Mouse (Mus musculus) olfactory bulb, adult 2 months (tissue): ENCODE data around the gene Rnase11. TPM values are rescaled to one million over a fixed set of nuclear protein-coding genes. Genes with fewer than 3 reads are reported as not detected.
A peak's percentile ranks its signal among the peaks of the same experiment; 100 is the strongest.

ENCODE experiments used
- H3K27ac ChIP-seq: fragments of 200-500 bp; 2 replicates; pipeline ENCODE4 v1.5.1; 2012; ENCODE audit warnings: low read depth, low read length; ENCODE audit not compliant: insufficient read depth
- H3K4me1 ChIP-seq: fragments of 200-500 bp; 2 replicates; pipeline ENCODE4 v1.6.1; 2012; ENCODE audit warnings: low read length; ENCODE audit not compliant: control insufficient read depth, insufficient read depth
- H3K4me3 ChIP-seq: fragments of 200-500 bp; 2 replicates; pipeline ENCODE4 v1.5.1; 2012; ENCODE audit warnings: mild to moderate bottlenecking, low read depth, low read length, moderate library complexity; ENCODE audit not compliant: insufficient read depth
- CTCF ChIP-seq: fragments of 200-500 bp; IDR thresholded peaks from 2 replicates; pipeline ENCODE4 v1.5.1; 2012; ENCODE audit warnings: low read depth, mild to moderate bottlenecking, low read length, moderate library complexity; ENCODE audit not compliant: insufficient read depth
- POLR2A ChIP-seq: fragments of 200-500 bp; IDR thresholded peaks from 2 replicates; pipeline ENCODE4 v1.6.1; 2012; ENCODE audit warnings: mild to moderate bottlenecking, low read depth, low read length, moderate library complexity; ENCODE audit not compliant: insufficient read depth
- WGBS: fragments of 180-500 bp; shearing (Covaris S2); methylation state at CpG from one replicate; pipeline ENCODE4 v1.1.7; 2018; 5-methylcytosine and 5-hydroxymethylcytosine counted together
- polyA plus RNA-seq: library from polyadenylated mRNA; stranded (reverse); fragments of >200 nt; gene quantifications from 2 replicates; pipeline ENCODE4 v1.2.4, GENCODE M21; 2012; ENCODE audit warnings: low replicate concordance; ENCODE audit not compliant: missing spikeins, insufficient read depth, insufficient read length

Rnase11 gene
- polyA plus RNA-seq, 1 experiment, result not detected

- Histone ChIP-seq H3K27ac (peak within 1 kb of the TSS; percentile 53; the same call in 1 of the 2 replicates), H3K4me1 (peaks cover 6% of the 10 kb centered on the region), H3K4me3 (peak within 1 kb of the TSS; percentile 95)
- TF ChIP-seq POLR2A, result no peak
- TF ChIP-seq CTCF, result no peak
- 11% methylated on average over 33 of the region's 33 CpGs for WGBS
Observed at GRCm38 (mm10) chr14:51090921-51091900, 41.2 kb upstream of the Rnase11 start, which contains the start of the genes Rnase4 and Ang. TSS of gene Rnase4 (plus strand) at chr14:51091077. TSS of gene Ang (plus strand) at chr14:51091150.

DNA sequence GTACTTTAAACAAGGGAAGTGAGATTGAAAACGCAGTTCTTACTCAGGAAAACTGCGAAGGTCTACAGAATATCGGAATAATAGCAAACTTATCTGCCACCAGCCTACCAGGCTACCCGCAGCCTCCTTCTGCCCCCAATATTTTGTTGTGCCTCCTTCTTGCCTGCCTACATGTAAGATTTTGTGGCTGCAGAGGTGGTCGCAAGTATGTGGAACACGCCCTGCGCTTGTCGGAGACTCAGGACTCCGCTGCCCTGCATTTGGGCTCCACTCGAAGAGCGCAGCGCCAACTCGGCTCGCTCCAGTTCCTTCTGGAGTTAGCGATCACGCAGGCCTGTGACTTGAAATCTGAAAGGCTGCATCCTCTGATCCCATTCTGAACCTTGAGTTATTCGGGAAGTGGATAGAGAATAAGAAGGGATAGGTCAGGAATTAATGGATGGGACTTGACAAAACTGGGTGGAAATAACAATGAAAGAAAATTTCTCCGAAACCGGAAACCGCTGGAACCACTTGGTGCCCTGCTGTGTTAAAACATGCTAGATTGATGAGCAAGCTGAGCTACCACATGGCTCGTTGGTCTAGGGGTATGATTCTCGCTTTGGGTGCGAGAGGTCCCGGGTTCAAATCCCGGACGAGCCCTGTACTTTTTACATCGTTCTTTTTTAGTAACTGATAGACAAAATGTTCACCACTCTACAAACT lies 40.3 kb upstream of the Rnase11 start:
- WGBS, result under 1% methylated on average over 27 of the region's 27 CpGs
- TF ChIP-seq CTCF (no peak), POLR2A (no peak)
- peaks cover 6% of the 10 kb centered on the region for H3K4me1 ChIP-seq
- peak overlapping the region; percentile 53; the same call in 1 of the 2 replicates for H3K27ac ChIP-seq
- H3K4me3 ChIP-seq, result peak overlapping the region; percentile 95

DNA sequence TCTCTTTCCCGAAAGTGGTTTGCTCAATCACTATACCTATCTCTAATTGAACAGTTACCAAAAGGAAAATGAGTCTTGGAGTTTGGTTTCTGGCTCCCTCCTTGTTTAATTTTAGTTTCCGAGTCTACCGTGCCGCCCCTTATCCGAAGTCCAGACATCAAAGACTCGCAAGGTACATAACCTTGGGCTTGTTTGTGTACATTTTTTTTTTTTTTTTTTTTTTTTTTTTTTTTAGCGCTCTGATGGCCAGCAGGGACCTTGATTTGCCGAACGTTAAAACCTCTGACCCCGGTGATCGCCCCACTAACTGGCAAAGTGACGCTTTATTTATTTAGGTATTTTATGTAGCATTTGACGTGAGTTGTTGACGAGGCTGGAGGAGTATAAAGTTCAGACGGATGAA lies 39.7 kb upstream of the Rnase11 start:
- Histone ChIP-seq H3K27ac (0 out of 2 replicates have a peak overlapping the region, but pooled peaks have one; percentile 53), H3K4me1 (peaks cover 6% of the 10 kb centered on the region), H3K4me3 (peak overlapping the region; percentile 95)
- WGBS, result under 1% methylated on average over 15 of the region's 15 CpGs
- no peak for TF ChIP-seq POLR2A
- TF ChIP-seq CTCF, result no peak

- peak overlapping the region; percentile 95 for H3K4me3 ChIP-seq
- peak overlapping the region; percentile 73 for H3K27ac ChIP-seq
- H3K4me1 ChIP-seq, result peaks cover 6% of the 10 kb centered on the region
- under 1% methylated on average over 34 of the region's 34 CpGs for WGBS
- no peak for TF ChIP-seq POLR2A
- TF ChIP-seq CTCF, result no peak
Observed at GRCm38 (mm10) chr14:51088970-51089673, 39.2 kb upstream of the Rnase11 start.

DNA sequence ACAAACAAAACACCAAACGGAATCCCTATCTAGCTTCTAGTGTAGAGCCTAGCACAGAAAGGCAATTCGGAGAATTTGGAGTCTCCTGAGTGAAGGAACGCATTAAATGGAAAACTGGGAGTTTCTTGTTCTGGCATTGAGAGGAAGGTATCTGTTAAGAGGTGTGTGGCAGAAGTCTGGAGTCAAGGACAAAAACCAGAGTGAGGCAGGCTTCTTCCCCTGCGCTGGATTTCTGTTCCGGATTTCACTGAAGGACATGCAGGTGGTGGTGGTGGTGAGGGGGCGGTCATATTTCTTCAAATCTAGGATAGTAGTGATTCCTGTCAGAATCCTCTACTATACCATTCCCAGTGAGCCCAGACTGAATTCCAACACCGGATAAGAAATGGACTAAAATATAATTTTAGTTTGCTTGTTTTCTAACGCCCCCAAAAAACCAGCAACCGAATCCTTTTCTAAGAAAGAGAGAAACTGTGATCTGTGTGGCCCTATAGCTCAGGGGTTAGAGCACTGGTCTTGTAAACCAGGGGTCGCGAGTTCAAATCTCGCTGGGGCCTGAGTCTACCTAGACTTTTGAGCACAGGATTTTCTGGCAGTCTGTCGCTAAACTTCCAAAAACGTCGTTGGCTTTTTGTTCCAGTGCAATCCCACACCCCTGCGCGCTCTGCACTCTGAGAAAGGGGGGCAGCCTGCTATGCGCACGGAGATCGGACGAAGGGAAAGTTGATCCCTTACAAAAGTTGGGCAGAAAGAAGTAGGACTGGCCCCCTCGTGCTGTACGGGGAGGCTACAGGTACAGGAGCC lies 38.4 kb upstream of the Rnase11 start:
- Histone ChIP-seq H3K27ac (peak overlapping the region; percentile 51; the same call in 1 of the 2 replicates), H3K4me3 (peak overlapping the region; percentile 95), H3K4me1 (peaks cover 6% of the 10 kb centered on the region)
- 2% methylated on average over 23 of the region's 23 CpGs for WGBS
- TF ChIP-seq CTCF, result no peak
- TF ChIP-seq POLR2A, result no peak

DNA sequence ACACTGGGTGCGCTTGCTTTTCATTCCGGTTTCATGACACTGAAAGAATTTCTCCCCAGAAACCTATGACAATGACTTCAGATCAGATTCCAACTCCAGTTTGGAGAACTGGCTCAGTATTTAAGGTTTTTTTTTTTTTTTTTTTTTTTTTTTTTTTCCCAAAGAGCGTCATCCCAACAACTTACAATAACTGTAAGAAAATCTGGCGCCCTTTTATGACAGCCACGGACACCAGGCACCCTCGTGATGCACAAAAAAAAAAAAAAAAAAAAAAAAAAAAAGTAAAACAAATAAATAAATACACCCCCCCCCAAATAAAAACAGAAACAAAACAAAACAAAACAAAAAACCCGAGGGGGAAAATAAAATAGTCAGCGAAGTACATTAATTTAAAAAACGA lies 37.8 kb upstream of the Rnase11 start:
- Histone ChIP-seq H3K4me3 (no peak overlapping the region), H3K27ac (no peak overlapping the region), H3K4me1 (peaks cover 6% of the 10 kb centered on the region)
- WGBS, result 20% methylated on average over 9 of the region's 9 CpGs
- no peak for TF ChIP-seq POLR2A
- TF ChIP-seq CTCF, result no peak

- peaks cover 2% of the 10 kb centered on the region for H3K4me1 ChIP-seq
- no peak overlapping the region for H3K4me3 ChIP-seq
- 88% methylated on average over 4 of the region's 4 CpGs for WGBS
- TF ChIP-seq POLR2A (no peak), CTCF (no peak)
- H3K27ac ChIP-seq, result no peak overlapping the region
Observed at GRCm38 (mm10) chr14:51085911-51086310, 35.9 kb upstream of the Rnase11 start.

DNA sequence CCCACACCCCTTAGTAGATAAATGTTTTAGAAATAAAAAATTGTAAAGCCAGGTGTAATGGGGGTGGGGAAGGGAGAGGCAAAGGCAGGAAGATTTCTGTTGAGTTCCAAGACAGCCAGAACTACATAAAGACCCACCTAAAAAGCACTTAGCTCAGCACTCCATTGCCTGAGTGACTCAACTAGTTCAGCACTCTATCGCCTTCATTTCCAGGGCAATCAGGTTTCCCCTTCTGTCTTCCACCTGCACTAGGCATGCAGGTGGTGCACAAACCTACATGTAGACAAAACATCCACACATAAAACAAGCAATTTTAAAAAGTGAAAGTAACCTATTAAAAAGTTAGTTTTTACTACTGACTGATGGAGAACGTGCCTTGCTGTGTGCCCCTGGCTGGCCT lies 35.1 kb upstream of the Rnase11 start:
- WGBS, result 85% methylated on average over 2 of the region's 2 CpGs
- Histone ChIP-seq H3K4me3 (no peak overlapping the region), H3K27ac (no peak overlapping the region), H3K4me1 (no peaks in the 10 kb centered on the region; the same call in 1 of the 2 replicates)
- TF ChIP-seq POLR2A, result no peak
